Mouse (Mus musculus) thymus, adult 2 months (tissue): ENCODE results near the gene Mstn.

ENCODE experiments used
- CTCF ChIP-seq: fragments of 200-500 bp; IDR thresholded peaks from 2 replicates; pipeline ENCODE4 v1.5.1; 2012; ENCODE audit warnings: mild to moderate bottlenecking, control low read depth, low read length, moderate library complexity, borderline replicate concordance; ENCODE audit not compliant: control insufficient read depth, poor library complexity, insufficient read depth; ENCODE audit errors: extremely low read depth
- POLR2A ChIP-seq: fragments of 200-500 bp; IDR thresholded peaks from 2 replicates; pipeline ENCODE4 v1.6.1; 2012; ENCODE audit warnings: mild to moderate bottlenecking, low read length, control low read depth, moderate library complexity; ENCODE audit not compliant: control insufficient read depth, poor library complexity, insufficient read depth; ENCODE audit errors: extremely low read depth

DNA sequence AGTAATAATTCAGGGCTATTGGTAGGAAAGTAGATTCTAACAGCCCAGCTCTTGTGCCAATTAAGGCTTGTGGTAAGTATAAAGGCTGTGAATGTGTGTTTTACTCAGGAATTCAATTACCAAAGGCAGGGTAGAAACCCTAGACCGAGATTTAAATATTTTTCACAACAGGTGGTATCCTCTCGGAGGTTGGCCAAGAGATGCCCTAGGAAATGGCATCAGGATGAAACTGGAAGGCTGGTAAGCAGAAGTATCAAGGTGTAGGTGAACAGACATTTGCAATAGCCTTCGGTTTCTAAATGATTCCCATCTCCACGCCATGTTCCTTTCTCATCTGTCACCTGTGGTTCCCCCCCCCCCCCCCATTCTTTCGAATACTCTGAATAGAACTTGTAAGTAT is 45.8 kb upstream of the Mstn start:
- TF ChIP-seq CTCF (no peak), POLR2A (no peak)
